Mouse (Mus musculus) lung, adult 2 months (tissue): ENCODE results near the gene Smpdl3b.

Source experiments
- CTCF ChIP-seq: fragments of 200-500 bp; IDR thresholded peaks from 2 replicates; pipeline ENCODE4 v1.5.1; 2011; ENCODE audit warnings: mild to moderate bottlenecking, low read length, control low read depth; ENCODE audit not compliant: insufficient read depth
- POLR2A ChIP-seq: fragments of 200-500 bp; IDR thresholded peaks from 2 replicates; pipeline ENCODE4 v1.6.1; 2011; ENCODE audit warnings: low read depth, mild to moderate bottlenecking, control low read depth, low read length, borderline replicate concordance; ENCODE audit errors: extremely low read depth

GRCm38 (mm10) chr4:132735894-132736293 lies 21.2 kb downstream of the Smpdl3b start:
- TF ChIP-seq POLR2A (no peak), CTCF (no peak)
